Mouse (Mus musculus) testis, postnatal 14 days (tissue): ENCODE data around the gene Tctn1.
"Not testable (repeated sequence)": the region's sequence is repeated elsewhere in the genome, so short reads cannot be mapped to it uniquely, and the experiment has no call there.

Experiments used
- DNase-seq: peaks from one replicate; pipeline ENCODE4 v3.0.0; 2021; ENCODE audit warnings: low spot score

Tctn1 gene

GRCm38 (mm10) chr5:122219655-122220629 lies 44.3 kb downstream of the Tctn1 start:
- no peak for DNase-seq

- no peak for DNase-seq
These were observed 45.3 kb downstream of the Tctn1 start for GRCm38 (mm10) chr5:122218928-122219327.

- no peak for DNase-seq
These were observed 46.0 kb downstream of the Tctn1 start for GRCm38 (mm10) chr5:122218109-122218905.

GRCm38 (mm10) chr5:122217636-122218035 lies 46.6 kb downstream of the Tctn1 start:
- no peak for DNase-seq

GRCm38 (mm10) chr5:122213861-122214260 lies 50.4 kb downstream of the Tctn1 start:
- no peak for DNase-seq

GRCm38 (mm10) chr5:122212820-122213219 lies 51.4 kb downstream of the Tctn1 start:
- DNase-seq, result not testable (repeated sequence)

GRCm38 (mm10) chr5:122212125-122212524 lies 52.1 kb downstream of the Tctn1 start:
- no peak for DNase-seq

- DNase-seq, result no peak
These were observed 53.4 kb downstream of the Tctn1 start for GRCm38 (mm10) chr5:122210890-122211289.

- no peak for DNase-seq
These were observed 54.5 kb downstream of the Tctn1 start for GRCm38 (mm10) chr5:122209591-122210368.

GRCm38 (mm10) chr5:122208909-122209308 lies 55.4 kb downstream of the Tctn1 start:
- DNase-seq, result peak; percentile 60

GRCm38 (mm10) chr5:122206475-122206874 lies 57.8 kb downstream of the Tctn1 start, which contains the start of gene Hvcn1:
Gene Hvcn1 (plus strand): TSS chr5:122206804.
- no peak for DNase-seq

- no peak for DNase-seq
These were observed 60.1 kb downstream of the Tctn1 start for GRCm38 (mm10) chr5:122204180-122204579.

- no peak for DNase-seq
These were observed 62.4 kb downstream of the Tctn1 start for GRCm38 (mm10) chr5:122201904-122202303.

GRCm38 (mm10) chr5:122200872-122201271 lies 63.4 kb downstream of the Tctn1 start:
- no peak for DNase-seq

- DNase-seq, result no peak
These were observed 71.9 kb downstream of the Tctn1 start for GRCm38 (mm10) chr5:122192347-122192746.

GRCm38 (mm10) chr5:122191269-122192063 lies 72.8 kb downstream of the Tctn1 start:
- no peak for DNase-seq

- DNase-seq, result no peak
These were observed 73.8 kb downstream of the Tctn1 start for GRCm38 (mm10) chr5:122190465-122190864.

GRCm38 (mm10) chr5:122189115-122189514 lies 75.1 kb downstream of the Tctn1 start:
- no peak for DNase-seq
